Mouse (Mus musculus): ENCODE data around the gene Gm6525.

- TF ChIP-seq GATA1 (IDR thresholded peaks at IDR 0.05; ENCODE audit: borderline replicate concordance, low read length), result no peak
- no peak for TF ChIP-seq FLI1 (IDR thresholded peaks at IDR 0.05; ENCODE audit: low read length)
Measured at GRCm38 (mm10) chr3:84168943-84169342, 5.0 kb upstream of the Gm6525 start.
